Mouse (Mus musculus) cortical plate, adult 2 months (tissue): ENCODE measurements around the gene Mrc2.

ENCODE experiments used
- CTCF ChIP-seq: fragments of 200-500 bp; IDR thresholded peaks from 2 replicates; pipeline ENCODE4 v1.5.1; 2011; ENCODE audit warnings: mild to moderate bottlenecking, control low read depth, low read length; ENCODE audit not compliant: insufficient read depth; ENCODE audit errors: extremely low read depth
- POLR2A ChIP-seq: fragments of 200-500 bp; IDR thresholded peaks from 2 replicates; pipeline ENCODE4 v1.6.1; 2011; ENCODE audit warnings: mild to moderate bottlenecking, low read length, control low read depth; ENCODE audit not compliant: insufficient read depth; ENCODE audit errors: extremely low read depth

DNA sequence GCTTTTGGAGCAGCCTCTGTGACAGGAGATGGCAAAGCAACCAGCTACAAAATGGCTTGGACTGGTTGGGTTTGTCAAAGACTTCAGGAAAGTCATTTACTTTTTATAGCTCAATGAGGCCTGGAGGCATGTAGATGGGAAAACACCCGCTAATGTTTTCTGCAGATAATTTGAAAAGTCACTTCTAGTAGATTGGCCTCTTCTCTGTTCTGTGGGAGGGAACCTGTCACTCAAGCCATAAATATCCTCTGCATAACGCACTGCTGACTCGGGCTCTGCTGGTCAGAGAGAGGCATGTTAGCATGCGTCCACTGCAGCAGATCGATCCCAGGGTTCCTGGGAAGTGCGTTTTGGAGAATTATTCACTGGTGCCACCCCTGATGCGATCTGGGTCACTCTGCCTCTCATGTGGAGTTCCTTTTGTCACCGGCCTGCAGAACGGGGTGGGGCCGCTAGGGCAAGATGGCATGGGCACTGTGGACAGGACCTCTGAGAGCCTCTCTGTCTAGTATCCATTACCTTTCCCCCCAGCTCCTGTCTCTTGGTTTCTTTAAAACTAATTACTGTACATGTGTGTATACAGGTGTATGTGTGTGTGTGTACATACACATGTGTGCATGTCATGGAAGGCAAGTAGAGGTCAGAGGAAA, 82.2 kb downstream of the Mrc2 start:
- TF ChIP-seq CTCF: no peak
- TF ChIP-seq POLR2A: no peak
